Mouse (Mus musculus) spleen, adult 2 months (tissue): ENCODE results near the gene Pced1b.

Source experiments
- CTCF ChIP-seq: fragments of 200-500 bp; IDR thresholded peaks from 2 replicates; pipeline ENCODE4 v1.5.1; 2011; ENCODE audit warnings: mild to moderate bottlenecking, inconsistent platforms; ENCODE audit not compliant: insufficient read depth, insufficient read length, insufficient replicate concordance; ENCODE audit errors: extremely low read depth
- POLR2A ChIP-seq: fragments of 200-500 bp; IDR thresholded peaks from 2 replicates; pipeline ENCODE4 v1.6.1; 2011; ENCODE audit warnings: low read depth, low read length, inconsistent platforms

DNA sequence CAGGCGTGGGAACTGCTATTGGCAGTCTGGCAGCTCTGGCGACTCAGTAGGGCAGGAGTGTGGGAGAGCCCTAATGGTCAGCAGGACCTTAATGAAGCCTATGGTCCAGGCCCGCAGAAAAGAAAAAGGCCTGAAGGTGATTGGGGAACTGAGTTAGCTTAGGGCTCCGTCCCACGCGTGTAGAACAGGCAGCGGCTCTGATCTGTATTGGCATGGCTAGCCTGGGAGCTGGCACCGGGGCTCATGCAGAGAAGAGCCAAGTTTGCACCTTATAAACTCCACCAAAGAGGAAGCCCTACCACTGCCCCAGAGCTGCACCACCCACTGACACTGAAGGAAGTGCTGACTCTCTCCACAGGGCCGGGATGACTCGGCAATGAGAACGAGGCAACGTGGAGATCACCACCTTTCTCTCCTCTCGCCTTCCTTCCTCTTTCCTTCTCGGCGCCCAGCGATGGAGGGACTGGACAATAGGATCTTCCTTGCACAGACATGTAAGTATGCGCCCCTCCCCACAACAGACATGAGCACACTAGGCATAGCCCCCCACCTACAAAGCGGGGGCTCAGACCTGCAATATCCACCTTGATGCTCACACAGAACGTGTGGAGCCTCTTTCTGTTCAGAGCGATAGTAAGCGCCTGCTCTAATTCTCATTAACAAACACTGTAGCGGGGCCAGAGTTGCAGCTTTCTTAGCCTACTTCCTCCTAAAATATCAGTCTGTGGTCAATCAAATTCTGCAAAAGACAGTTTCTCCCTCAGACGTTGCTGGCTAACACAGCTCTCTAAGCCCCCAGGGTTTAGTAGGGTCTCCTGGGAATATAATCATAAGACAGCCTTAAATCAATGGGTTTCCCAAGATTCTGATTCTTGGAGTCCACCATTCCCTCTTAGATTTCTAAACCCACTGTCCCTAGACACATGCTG is 114.2 kb downstream of the Pced1b start:
- TF ChIP-seq CTCF (no peak), POLR2A (no peak)
